Mouse (Mus musculus) kidney, adult 9 months (tissue): ENCODE measurements around the gene Igf2bp2.

ENCODE experiments used
- DNase-seq: peaks from one replicate; pipeline ENCODE4 v3.0.0; 2022

Gene Igf2bp2

GRCm38 (mm10) chr16:22097659-22098058 is 65.4 kb downstream of the Igf2bp2 start:
- DNase-seq = no peak

- no peak for DNase-seq
Measured at GRCm38 (mm10) chr16:22095751-22096150, 67.3 kb downstream of the Igf2bp2 start.

- no peak for DNase-seq
Measured at GRCm38 (mm10) chr16:22091255-22091783, 71.8 kb downstream of the Igf2bp2 start.

GRCm38 (mm10) chr16:22085411-22085810 is 77.7 kb downstream of the Igf2bp2 start:
- no peak for DNase-seq

- no peak for DNase-seq
Measured at GRCm38 (mm10) chr16:22080125-22080710, 82.9 kb downstream of the Igf2bp2 start.

GRCm38 (mm10) chr16:22076620-22076941 is 86.5 kb downstream of the Igf2bp2 start:
- DNase-seq = no peak

- DNase-seq = no peak
Measured at GRCm38 (mm10) chr16:22075829-22076619, 87.1 kb downstream of the Igf2bp2 start.

- DNase-seq = no peak
Measured at GRCm38 (mm10) chr16:22075067-22075466, 88.0 kb downstream of the Igf2bp2 start.

- DNase-seq = no peak
Measured at GRCm38 (mm10) chr16:22071361-22071760, 91.7 kb downstream of the Igf2bp2 start.

GRCm38 (mm10) chr16:22067406-22067805 is 95.7 kb downstream of the Igf2bp2 start:
- DNase-seq = peak; percentile 48

GRCm38 (mm10) chr16:22065536-22065935 is 97.6 kb downstream of the Igf2bp2 start:
- DNase-seq = no peak

- no peak for DNase-seq
Measured at GRCm38 (mm10) chr16:22062284-22062683, 100.8 kb downstream of the Igf2bp2 start.

- no peak for DNase-seq
Measured at GRCm38 (mm10) chr16:22061555-22062160, 101.4 kb downstream of the Igf2bp2 start.

GRCm38 (mm10) chr16:22060416-22060815 is 102.7 kb downstream of the Igf2bp2 start:
- DNase-seq = no peak

- no peak for DNase-seq
Measured at GRCm38 (mm10) chr16:22058871-22059270, 104.2 kb downstream of the Igf2bp2 start.

GRCm38 (mm10) chr16:22057498-22057897 is 105.6 kb downstream of the Igf2bp2 start:
- no peak for DNase-seq

- no peak for DNase-seq
Measured at GRCm38 (mm10) chr16:22053411-22053810, 109.7 kb downstream of the Igf2bp2 start.

GRCm38 (mm10) chr16:22046739-22047366 is 116.2 kb downstream of the Igf2bp2 start:
- no peak for DNase-seq

- DNase-seq = no peak
Measured at GRCm38 (mm10) chr16:22045930-22046329, 117.2 kb downstream of the Igf2bp2 start.

GRCm38 (mm10) chr16:22043830-22044229 is 119.3 kb downstream of the Igf2bp2 start:
- no peak for DNase-seq

GRCm38 (mm10) chr16:22039978-22040377 is 123.1 kb downstream of the Igf2bp2 start:
- no peak for DNase-seq

GRCm38 (mm10) chr16:22038554-22038953 is 124.5 kb downstream of the Igf2bp2 start:
- no peak for DNase-seq

- DNase-seq = no peak
Measured at GRCm38 (mm10) chr16:22027474-22027873, 135.6 kb downstream of the Igf2bp2 start.
